Mouse (Mus musculus) cerebellum, adult 9-10 months (tissue): ENCODE data around the gene Gtf2h3.
A peak's percentile ranks its signal among the peaks of the same experiment; 100 is the strongest.
"Not testable (repeated sequence)": the region's sequence is repeated elsewhere in the genome, so short reads cannot be mapped to it uniquely, and the experiment has no call there.

Experiments used
- DNase-seq: peaks from one replicate; pipeline ENCODE4 v3.0.0; 2022

The Gtf2h3 gene

DNA sequence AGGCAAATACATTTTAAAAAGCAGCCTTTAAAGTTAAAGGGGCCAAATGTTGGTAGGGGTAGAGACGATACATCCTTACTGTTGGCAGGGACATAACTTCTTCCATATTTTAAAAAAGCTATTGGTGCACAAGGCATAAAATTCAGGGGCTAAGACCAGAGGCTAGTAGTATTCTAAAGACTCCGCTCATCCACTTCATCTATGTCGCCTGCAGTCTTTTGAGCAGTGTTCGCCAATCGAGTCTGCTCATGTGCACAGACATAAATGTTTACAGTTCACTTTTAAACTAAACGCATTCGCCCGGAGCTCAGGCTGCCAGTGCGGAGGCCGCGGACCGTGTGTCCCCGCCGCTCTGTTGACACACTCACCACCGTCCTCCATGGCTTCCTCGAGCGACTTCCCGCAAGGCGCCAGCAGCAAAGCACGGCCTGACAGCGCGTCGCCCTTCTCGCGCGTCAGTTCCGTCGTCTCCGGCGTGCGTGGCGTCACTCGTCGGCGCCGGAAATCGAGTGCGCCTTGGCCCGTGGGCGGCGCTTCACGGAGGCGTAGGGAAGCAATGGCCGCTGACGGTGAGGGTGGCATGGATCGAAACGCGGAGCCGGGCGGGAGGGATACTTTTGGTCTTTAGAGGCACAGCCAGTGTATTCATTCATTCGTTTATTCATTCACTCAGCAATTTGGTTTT, at the start of gene Gtf2h3, which contains the start of gene Eif2b1:
Gtf2h3 (plus strand) TSS at position 508 of the 685 bp plus-strand sequence.
Eif2b1 (minus strand) TSS at position 499 of the 685 bp plus-strand sequence.
- peak; percentile 87 for DNase-seq

- no peak for DNase-seq
These were observed 49.7 kb upstream of the Gtf2h3 start for GRCm38 (mm10) chr5:124529191-124529651.

- DNase-seq = no peak
These were observed 49.2 kb upstream of the Gtf2h3 start for GRCm38 (mm10) chr5:124529697-124530096.

GRCm38 (mm10) chr5:124530655-124531582, 48.0 kb upstream of the Gtf2h3 start, which contains the start of gene Rilpl1:
Gene Rilpl1, minus strand, starts transcription at chr5:124531391.
- peak; percentile 60 for DNase-seq

DNA sequence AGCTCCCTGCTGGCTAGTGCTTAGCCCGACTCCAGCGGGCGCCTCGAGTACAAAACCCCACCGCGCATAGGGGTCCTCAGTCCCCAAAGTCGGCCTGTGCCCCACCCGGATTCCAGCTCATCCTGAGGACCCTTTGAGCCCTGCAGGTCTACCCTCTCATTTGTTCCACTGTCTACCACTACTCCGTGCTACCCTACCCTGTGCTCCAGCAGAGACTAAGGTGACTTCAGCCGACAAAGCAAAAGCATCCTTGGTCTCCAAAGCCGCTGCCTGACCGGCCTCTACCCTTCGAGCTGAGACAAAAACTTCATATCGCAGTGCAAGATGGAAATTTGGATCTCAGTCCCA, 47.4 kb upstream of the Gtf2h3 start:
- DNase-seq = no peak

GRCm38 (mm10) chr5:124532451-124532850, 46.5 kb upstream of the Gtf2h3 start:
- no peak for DNase-seq

DNA sequence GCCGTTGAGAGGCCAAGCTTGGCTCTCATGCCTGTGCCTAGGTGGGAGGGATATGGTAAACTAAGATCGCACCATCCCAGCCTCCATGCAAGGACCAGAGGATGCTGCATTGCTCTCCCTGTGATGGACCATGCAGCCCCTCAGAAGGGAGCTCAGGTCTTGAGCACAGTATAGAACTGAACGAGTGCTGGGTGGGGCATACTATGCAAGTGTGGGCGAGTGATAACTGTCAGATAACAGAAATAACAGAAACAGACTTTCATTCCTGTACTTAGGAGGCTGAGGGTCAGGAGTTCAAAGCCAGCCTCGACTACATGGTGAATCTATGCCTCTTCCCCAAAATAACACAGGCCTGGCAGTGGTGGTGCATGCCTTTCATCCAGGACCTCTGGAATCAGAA, 43.9 kb upstream of the Gtf2h3 start:
- no peak for DNase-seq

DNA sequence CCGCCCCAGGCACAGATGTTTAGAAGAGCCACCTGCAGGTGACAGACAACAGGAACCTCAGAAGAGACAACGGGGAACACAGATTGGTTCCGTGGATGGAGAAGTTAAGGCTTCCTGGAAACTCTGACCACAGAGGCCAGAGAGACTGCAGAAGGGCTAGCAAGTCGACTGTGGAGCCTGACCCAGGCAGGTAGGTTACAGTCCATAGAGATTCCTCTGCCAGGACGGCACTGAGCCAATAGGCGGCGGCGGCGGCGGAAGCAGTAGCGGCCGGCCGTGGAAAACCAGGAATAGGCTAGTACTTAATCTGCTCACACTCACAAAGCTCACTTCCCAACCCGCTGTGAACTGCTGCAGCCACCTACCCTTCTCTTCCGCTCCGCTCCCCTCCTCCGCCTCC, 42.2 kb upstream of the Gtf2h3 start:
- no peak for DNase-seq

DNA sequence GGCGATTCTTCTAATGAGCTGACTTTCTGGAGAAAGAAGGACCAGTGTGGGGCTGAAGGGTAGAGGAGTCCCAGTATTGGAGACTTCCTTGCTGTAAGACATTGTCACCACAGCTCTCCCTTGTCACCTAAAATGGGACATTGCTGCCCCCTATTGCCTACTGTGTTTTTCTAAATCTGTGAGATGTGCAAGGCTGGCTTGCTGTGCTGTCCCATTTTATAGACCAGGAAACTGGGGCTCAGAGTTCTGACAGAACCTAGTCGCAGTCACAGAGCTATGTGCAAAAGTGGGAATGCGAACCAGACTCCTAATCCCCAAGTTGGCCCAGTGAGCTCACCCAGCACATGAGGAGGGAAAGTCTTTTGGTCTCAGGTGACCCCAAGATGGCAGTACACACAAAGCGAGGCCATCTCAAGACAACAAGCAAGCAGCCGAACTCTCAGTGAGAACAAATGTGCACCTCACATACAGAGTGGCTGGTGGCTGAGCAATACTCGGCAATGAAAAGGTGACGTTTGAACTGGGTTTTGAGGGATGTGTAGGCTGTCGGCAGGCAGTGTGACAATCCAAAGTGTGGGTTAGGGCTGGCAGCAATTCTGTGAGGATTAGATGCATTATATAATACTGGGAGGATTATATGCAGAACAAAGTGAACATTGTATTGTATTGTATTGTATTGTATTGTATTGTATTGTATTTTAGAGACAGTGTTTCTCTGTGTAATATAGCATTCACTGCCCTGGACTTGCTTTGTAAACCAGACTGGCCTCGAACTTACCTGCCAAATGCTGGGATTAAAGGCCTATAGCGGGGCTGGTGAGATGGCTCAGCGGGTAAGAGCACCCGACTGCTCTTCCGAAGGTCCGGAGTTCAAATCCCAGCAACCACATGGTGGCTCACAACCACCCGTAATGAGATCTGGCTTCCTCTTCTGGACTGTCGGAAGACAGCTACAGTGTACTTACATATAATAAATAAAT, 39.8 kb upstream of the Gtf2h3 start:
- DNase-seq = peak; percentile 74

GRCm38 (mm10) chr5:124539905-124540304, 39.0 kb upstream of the Gtf2h3 start:
- peak; percentile 55 for DNase-seq

GRCm38 (mm10) chr5:124540383-124540786, 38.6 kb upstream of the Gtf2h3 start, which contains the start of gene Tmed2:
Gene Tmed2, plus strand, starts transcription at chr5:124540695.
- DNase-seq = peak; percentile 97

GRCm38 (mm10) chr5:124540905-124541601, 37.9 kb upstream of the Gtf2h3 start:
- DNase-seq = no peak

- DNase-seq = no peak
These were observed 37.4 kb upstream of the Gtf2h3 start for GRCm38 (mm10) chr5:124541602-124541973.

GRCm38 (mm10) chr5:124550737-124551136, 28.2 kb upstream of the Gtf2h3 start:
- not testable (repeated sequence) for DNase-seq

GRCm38 (mm10) chr5:124551349-124552093, 27.4 kb upstream of the Gtf2h3 start:
- not testable (repeated sequence) for DNase-seq

- no peak for DNase-seq
These were observed 26.9 kb upstream of the Gtf2h3 start for GRCm38 (mm10) chr5:124552094-124552472.

DNA sequence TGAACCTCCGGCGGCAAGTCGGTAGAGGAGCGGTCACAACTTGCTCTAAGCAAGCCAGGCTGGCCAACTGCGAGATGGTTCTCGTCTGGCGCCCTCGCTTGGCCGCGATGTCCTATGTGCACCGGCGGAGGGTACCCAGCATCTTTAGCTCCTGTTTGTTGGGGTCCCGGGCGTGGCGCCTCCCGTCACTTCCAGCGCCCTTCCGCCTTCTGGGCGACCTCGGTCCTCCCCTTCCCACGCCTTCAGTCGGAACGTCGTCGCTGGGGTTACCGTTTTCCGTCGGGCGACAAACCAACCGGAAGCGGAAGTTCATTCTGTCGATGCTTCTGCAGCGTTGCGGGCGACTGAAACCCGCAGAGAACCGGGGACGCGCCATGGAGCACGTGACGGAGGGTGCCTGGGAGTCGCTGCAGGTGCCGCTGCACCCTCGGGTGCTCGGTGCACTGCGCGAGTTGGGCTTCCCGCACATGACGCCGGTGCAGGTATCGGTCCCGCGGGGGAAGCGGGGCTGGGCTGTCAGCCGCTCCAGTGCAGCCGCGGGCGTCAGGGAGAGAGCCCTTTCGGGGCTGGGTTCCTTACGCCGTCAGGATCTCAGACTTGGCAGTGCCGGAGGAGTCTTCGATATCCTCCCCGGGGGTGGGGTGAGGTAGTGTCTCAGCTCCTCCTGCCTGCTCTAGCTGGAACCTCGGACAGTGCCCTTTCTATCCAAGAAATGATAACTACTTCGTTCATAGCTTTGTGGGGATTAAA, 26.2 kb upstream of the Gtf2h3 start, which contains the start of gene Ddx55:
Ddx55 (plus strand) TSS at position 307 of the 750 bp plus-strand sequence.
- DNase-seq = peak; percentile 88

DNA sequence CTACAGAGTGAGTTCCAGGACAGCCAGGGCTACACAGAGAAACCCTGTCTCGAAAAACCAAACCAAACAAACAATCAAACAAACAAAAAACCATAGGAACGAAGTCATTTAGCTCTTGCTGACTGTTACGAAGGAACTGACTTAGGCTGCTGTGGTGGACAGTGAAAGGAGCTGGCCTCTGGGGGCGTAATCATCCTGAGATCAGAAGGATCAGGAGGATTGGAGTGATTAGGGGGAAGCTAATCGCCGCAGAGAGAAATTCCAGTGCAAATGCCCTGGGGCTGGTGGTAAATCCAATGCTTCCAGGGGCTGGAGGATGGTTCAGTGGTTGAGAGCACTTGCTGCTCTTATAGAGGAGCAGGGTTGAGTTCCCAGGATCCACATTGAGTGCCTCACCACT, 25.3 kb upstream of the Gtf2h3 start:
- DNase-seq = no peak

DNA sequence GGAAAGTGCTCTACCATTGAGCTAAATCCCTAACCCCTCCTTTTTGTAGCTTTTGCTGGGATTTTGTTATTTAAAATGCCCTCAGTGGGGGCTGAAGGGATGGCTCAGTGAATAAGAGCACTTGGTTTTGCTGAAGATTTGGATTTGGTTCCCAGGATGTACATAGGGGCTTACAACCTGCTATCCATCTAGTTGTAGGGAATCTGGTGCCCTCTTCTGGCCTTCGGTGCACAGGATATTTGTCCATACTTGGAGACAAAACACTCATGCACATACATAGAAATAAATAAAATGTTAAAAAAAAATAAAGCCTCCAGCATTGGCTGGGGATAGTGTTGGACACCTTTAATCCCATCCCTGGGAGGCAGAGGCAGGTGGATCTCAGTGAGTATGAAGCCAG, 23.8 kb upstream of the Gtf2h3 start:
- no peak for DNase-seq

- peak; percentile 78 for DNase-seq
These were observed 7.9 kb upstream of the Gtf2h3 start for GRCm38 (mm10) chr5:124571068-124571467.
